Mouse (Mus musculus) bone marrow macrophage, adult 2 months (primary cell): Measurements from ENCODE around the gene Wbp2. TPM values are rescaled to one million over a fixed set of nuclear protein-coding genes. Genes with fewer than 3 reads are reported as not detected.

Experiments used
- H3K27ac ChIP-seq: 2 replicates; pipeline ENCODE4 v1.5.1; 2012; ENCODE audit warnings: low read depth, low read length; ENCODE audit not compliant: insufficient read depth
- H3K4me1 ChIP-seq: 2 replicates; pipeline ENCODE4 v1.6.1; 2012; ENCODE audit warnings: low read length; ENCODE audit not compliant: control insufficient read depth, insufficient read depth
- H3K4me3 ChIP-seq: 2 replicates; pipeline ENCODE4 v1.5.1; 2012; ENCODE audit warnings: mild to moderate bottlenecking, low read length, moderate library complexity; ENCODE audit not compliant: insufficient read depth
- CTCF ChIP-seq: IDR thresholded peaks from 2 replicates; pipeline ENCODE4 v1.5.1; 2012; ENCODE audit warnings: low read depth, mild to moderate bottlenecking, low read length, moderate library complexity
- POLR2A ChIP-seq: IDR thresholded peaks from 2 replicates; pipeline ENCODE4 v1.6.1; 2012; ENCODE audit warnings: mild to moderate bottlenecking, low read depth, low read length, borderline replicate concordance
- polyA plus RNA-seq: library from polyadenylated mRNA; stranded (reverse); fragments of >200 nt; gene quantifications from 2 replicates; pipeline ENCODE4 v1.2.4, GENCODE M21; 2012; ENCODE audit not compliant: missing spikeins, insufficient read depth, insufficient read length

Gene Wbp2
- polyA plus RNA-seq, 1 experiment: 155 TPM

- Histone ChIP-seq H3K4me1 (no peaks in the 10 kb centered on the region), H3K4me3 (no peak overlapping the region), H3K27ac (no peak overlapping the region)
- TF ChIP-seq POLR2A (no peak), CTCF (no peak)
Observed at GRCm38 (mm10) chr11:116065345-116065744, 21.4 kb downstream of the Wbp2 start.

GRCm38 (mm10) chr11:116064187-116064867 is 22.5 kb downstream of the Wbp2 start:
- no peak overlapping the region for H3K27ac ChIP-seq
- no peak overlapping the region for H3K4me3 ChIP-seq
- TF ChIP-seq CTCF (no peak), POLR2A (no peak)
- no peaks in the 10 kb centered on the region for H3K4me1 ChIP-seq

- Histone ChIP-seq H3K4me1 (no peaks in the 10 kb centered on the region), H3K4me3 (no peak overlapping the region), H3K27ac (no peak overlapping the region)
- no peak for TF ChIP-seq CTCF
- TF ChIP-seq POLR2A: no peak
Observed at GRCm38 (mm10) chr11:116063562-116063961, 23.2 kb downstream of the Wbp2 start.

GRCm38 (mm10) chr11:116062521-116062920 is 24.3 kb downstream of the Wbp2 start:
- no peak overlapping the region for H3K27ac ChIP-seq
- no peaks in the 10 kb centered on the region for H3K4me1 ChIP-seq
- no peak overlapping the region for H3K4me3 ChIP-seq
- TF ChIP-seq CTCF: no peak
- no peak for TF ChIP-seq POLR2A

GRCm38 (mm10) chr11:116061641-116062415 is 25.0 kb downstream of the Wbp2 start:
- no peaks in the 10 kb centered on the region for H3K4me1 ChIP-seq
- no peak for TF ChIP-seq POLR2A
- no peak for TF ChIP-seq CTCF
- H3K27ac ChIP-seq: no peak overlapping the region
- H3K4me3 ChIP-seq: no peak overlapping the region

GRCm38 (mm10) chr11:116060596-116060995 is 26.2 kb downstream of the Wbp2 start:
- no peak for TF ChIP-seq POLR2A
- TF ChIP-seq CTCF: no peak
- no peaks in the 10 kb centered on the region for H3K4me1 ChIP-seq
- H3K4me3 ChIP-seq: no peak overlapping the region
- no peak overlapping the region for H3K27ac ChIP-seq

- Histone ChIP-seq H3K27ac (no peak overlapping the region), H3K4me1 (no peaks in the 10 kb centered on the region), H3K4me3 (no peak overlapping the region)
- TF ChIP-seq CTCF: no peak
- no peak for TF ChIP-seq POLR2A
Observed at GRCm38 (mm10) chr11:116059691-116060025, 27.1 kb downstream of the Wbp2 start.

GRCm38 (mm10) chr11:116058868-116059690 is 27.7 kb downstream of the Wbp2 start:
- Histone ChIP-seq H3K27ac (no peak overlapping the region), H3K4me1 (no peaks in the 10 kb centered on the region), H3K4me3 (no peak overlapping the region)
- no peak for TF ChIP-seq POLR2A
- no peak for TF ChIP-seq CTCF

GRCm38 (mm10) chr11:116058022-116058614 is 28.7 kb downstream of the Wbp2 start:
- no peak overlapping the region for H3K27ac ChIP-seq
- TF ChIP-seq POLR2A (no peak), CTCF (no peak)
- H3K4me1 ChIP-seq: no peaks in the 10 kb centered on the region
- H3K4me3 ChIP-seq: no peak overlapping the region
